Mouse (Mus musculus) C2C12 (cell line): ENCODE measurements around the gene Sbpl.

ENCODE experiments used
- CEBPB ChIP-seq: IDR thresholded peaks from one replicate; pipeline ENCODE4 v1.6.1; 2011; ENCODE audit warnings: low read depth, mild to moderate bottlenecking, control low read depth, moderate library complexity
- CTCF ChIP-seq: IDR thresholded peaks from one replicate; pipeline ENCODE4 v1.5.1; 2011; ENCODE audit not compliant: control insufficient read depth, insufficient read depth, insufficient read length
- FOSL1 ChIP-seq: IDR thresholded peaks from one replicate; pipeline ENCODE4 v1.8.0; 2011; ENCODE audit warnings: mild to moderate bottlenecking, low read length; ENCODE audit not compliant: poor library complexity, insufficient read depth, severe bottlenecking
- MAX ChIP-seq: IDR thresholded peaks from one replicate; pipeline ENCODE4 v1.6.1; 2011; ENCODE audit warnings: mild to moderate bottlenecking, control low read depth
- USF1 ChIP-seq: IDR thresholded peaks from one replicate; pipeline ENCODE4 v1.6.1; 2011; ENCODE audit warnings: low read depth, mild to moderate bottlenecking, control low read depth, moderate library complexity

DNA sequence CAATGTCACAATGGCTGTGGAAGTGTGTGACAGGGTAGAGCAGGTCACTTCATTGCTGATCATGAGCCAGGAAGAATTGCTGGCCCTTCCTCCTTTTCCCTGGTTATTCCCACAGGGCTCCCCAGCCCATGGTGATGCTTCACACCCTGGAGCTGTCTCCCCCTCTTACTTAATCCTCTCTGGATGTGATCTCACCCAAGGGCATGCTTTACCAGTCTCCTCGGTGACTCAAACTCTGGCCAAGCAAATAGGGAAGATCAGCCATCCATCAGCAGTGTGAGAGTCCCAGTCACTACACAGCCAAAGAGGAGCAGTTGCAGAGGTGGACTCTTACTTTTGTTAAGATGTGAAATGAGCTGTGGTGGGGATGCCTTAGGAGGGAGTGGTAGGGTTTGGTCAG, 29.9 kb upstream of the Sbpl start:
- TF ChIP-seq USF1 (no peak), FOSL1 (no peak), CTCF (no peak), MAX (no peak), CEBPB (no peak)
